Mouse (Mus musculus): ENCODE measurements around the gene Shc4.

- TF ChIP-seq POLR2A (IDR thresholded peaks at IDR 0.05; ENCODE audit: extremely low read depth, insufficient read depth, low read length) (no peak), CTCF (IDR thresholded peaks at IDR 0.05; ENCODE audit: low read depth, low read length) (no peak)
These were observed 38.4 kb downstream of the Shc4 start for GRCm38 (mm10) chr2:125685441-125686150.

Data from liver, adult 2 months (tissue).